Mouse (Mus musculus) lung, postnatal 36 days (tissue): Measurements from ENCODE around the gene Dscaml1.
A peak's percentile ranks its signal among the peaks of the same experiment; 100 is the strongest.

ENCODE experiments used
- DNase-seq: peaks from one replicate; pipeline ENCODE4 v3.0.0; 2022; ENCODE audit warnings: mixed read lengths

The Dscaml1 gene

GRCm38 (mm10) chr9:45517993-45518705 is 91.7 kb downstream of the Dscaml1 start:
- no peak for DNase-seq

GRCm38 (mm10) chr9:45519841-45520240 is 93.4 kb downstream of the Dscaml1 start:
- DNase-seq, result no peak

GRCm38 (mm10) chr9:45522866-45523265 is 96.4 kb downstream of the Dscaml1 start:
- no peak for DNase-seq

GRCm38 (mm10) chr9:45524505-45524904 is 98.1 kb downstream of the Dscaml1 start:
- no peak for DNase-seq

GRCm38 (mm10) chr9:45533253-45533652 is 106.8 kb downstream of the Dscaml1 start:
- DNase-seq, result no peak

- DNase-seq, result no peak
Measured at GRCm38 (mm10) chr9:45534472-45534988, 108.1 kb downstream of the Dscaml1 start.

- no peak for DNase-seq
Measured at GRCm38 (mm10) chr9:45537649-45538048, 111.2 kb downstream of the Dscaml1 start.

GRCm38 (mm10) chr9:45539265-45540044 is 113.0 kb downstream of the Dscaml1 start:
- no peak for DNase-seq

GRCm38 (mm10) chr9:45546024-45546638 is 119.7 kb downstream of the Dscaml1 start:
- DNase-seq, result no peak

GRCm38 (mm10) chr9:45546902-45547578 is 120.6 kb downstream of the Dscaml1 start:
- DNase-seq, result no peak

- DNase-seq, result no peak
Measured at GRCm38 (mm10) chr9:45549796-45550195, 123.4 kb downstream of the Dscaml1 start.

- DNase-seq, result no peak
Measured at GRCm38 (mm10) chr9:45550210-45550609, 123.8 kb downstream of the Dscaml1 start.

GRCm38 (mm10) chr9:45550662-45551061 is 124.2 kb downstream of the Dscaml1 start:
- no peak for DNase-seq

- no peak for DNase-seq
Measured at GRCm38 (mm10) chr9:45555036-45555826, 128.8 kb downstream of the Dscaml1 start.

GRCm38 (mm10) chr9:45556882-45557281 is 130.5 kb downstream of the Dscaml1 start:
- DNase-seq, result no peak

GRCm38 (mm10) chr9:45560987-45561386 is 134.6 kb downstream of the Dscaml1 start:
- DNase-seq, result no peak

GRCm38 (mm10) chr9:45566843-45567578 is 140.6 kb downstream of the Dscaml1 start:
- DNase-seq, result no peak

GRCm38 (mm10) chr9:45569680-45570079 is 143.3 kb downstream of the Dscaml1 start:
- no peak for DNase-seq

- DNase-seq, result no peak
Measured at GRCm38 (mm10) chr9:45570346-45570745, 143.9 kb downstream of the Dscaml1 start.

GRCm38 (mm10) chr9:45572787-45573492 is 146.5 kb downstream of the Dscaml1 start:
- DNase-seq, result peak; percentile 84

- DNase-seq, result no peak
Measured at GRCm38 (mm10) chr9:45573493-45573815, 147.0 kb downstream of the Dscaml1 start.
